13 mouse cellular contexts compared by ENCODE assay signal in genomic region chr5:23154439-23154838, GRCm38 (mm10).
DNase-seq lines count a peak whose midpoint lies in the region; ATAC-seq and TF ChIP-seq lines count a peak whose summit lies in the region.
"Had no signal": no experiment of that assay in that cellular context is flagged by ENCODE, and none has a peak within 500 bp of the region (broad histone marks: within the 10 kb centered on the region; RNA-seq: fewer than 3 reads in every experiment).

No protein-coding gene starts in this region.

- ATAC-seq in cerebellum, adult (ENCODE audit: insufficient number of reproducible peaks, low FRiP score, low TSS enrichment) = no peak

- H3K27ac ChIP-seq in layer of hippocampus, adult 2 months = no peak overlapping the region
- H3K27ac ChIP-seq: forebrain, embryonic 10.5 days; neural tube, embryonic 12.5 days had no signal

- H3K4me3 ChIP-seq in layer of hippocampus, adult 2 months = no peak overlapping the region
- H3K4me3 ChIP-seq: forebrain, embryonic 10.5 days; neural tube, embryonic 12.5 days had no signal

- no peak for TF ChIP-seq POLR2A in brain, embryonic 14.5 days (IDR thresholded peaks at IDR 0.05; ENCODE audit: borderline replicate concordance, extremely low read depth, insufficient read depth, insufficient read length, poor library complexity, severe bottlenecking)

- TF ChIP-seq CTCF in layer of hippocampus, adult 2 months (conservative IDR thresholded peaks at IDR 0.05) = peak; percentile 64
- TF ChIP-seq CTCF in brain, embryonic 14.5 days (IDR thresholded peaks at IDR 0.05; ENCODE audit: borderline replicate concordance, extremely low read depth, insufficient read depth, insufficient read length) = peak; percentile 42; the same call in 1 of the 2 replicates

- DNase-seq in embryo, embryonic 10.5 days (ENCODE audit: low spot score) = peak; percentile 14
- no peak for DNase-seq in embryo, embryonic 11 days
- DNase-seq in layer of hippocampus, adult 2 months (ENCODE audit: low spot score in 2 of 2) = no peak
- DNase-seq in layer of hippocampus, postnatal 36 days = no peak
- peak; percentile 43 for DNase-seq in A20 (ENCODE audit: low read depth, low spot score)
- no peak for DNase-seq in brain, embryonic 14.5 days (ENCODE audit: low read depth)
- DNase-seq in ovary, postnatal 14 days (ENCODE audit: low spot score) = no peak
- DNase-seq: gastrocnemius, postnatal 10 days; lung, adult 18-20 months; thymus, adult 18-20 months had no signal

Comparison
In these comparisons a context has a peak if more than half of its experiments do, and no peak if none do; other contexts are left out.
1. DNase-seq: peak in embryo, embryonic 10.5 days (single experiment) and A20 (single experiment); none in embryo, embryonic 11 days (single experiment), layer of hippocampus, adult 2 months (0 of 2), layer of hippocampus, postnatal 36 days (0 of 2), brain, embryonic 14.5 days (single experiment) and ovary, postnatal 14 days (single experiment).